Mouse (Mus musculus) bone marrow, adult 2 months (tissue): ENCODE data around the gene Thoc6. TPM values are rescaled to one million over a fixed set of nuclear protein-coding genes. Genes with fewer than 3 reads are reported as not detected.

ENCODE experiments used
- H3K27ac ChIP-seq: fragments of 200-500 bp; 2 replicates; pipeline ENCODE4 v1.5.1; 2012; ENCODE audit warnings: low read depth, mild to moderate bottlenecking, control low read depth, inconsistent platforms, low read length; ENCODE audit not compliant: control insufficient read depth, poor library complexity, insufficient read depth
- H3K4me1 ChIP-seq: fragments of 200-500 bp; 2 replicates; pipeline ENCODE4 v1.6.1; 2011; ENCODE audit warnings: low read length; ENCODE audit not compliant: control insufficient read depth, insufficient read depth
- H3K4me3 ChIP-seq: fragments of 200-500 bp; replicated peaks from 2 replicates; pipeline ENCODE3; 2011; ENCODE audit warnings: mild to moderate bottlenecking, low read depth, low read length, control low read depth; ENCODE audit not compliant: control insufficient read depth
- CTCF ChIP-seq: fragments of 200-500 bp; IDR thresholded peaks from 2 replicates; pipeline ENCODE4 v1.5.1; 2011; ENCODE audit warnings: low read length, control low read depth; ENCODE audit not compliant: control insufficient read depth, insufficient read depth
- POLR2A ChIP-seq: fragments of 200-500 bp; IDR thresholded peaks from 2 replicates; pipeline ENCODE4 v1.6.1; 2011; ENCODE audit warnings: low read depth, mild to moderate bottlenecking, control low read depth, low read length, borderline replicate concordance; ENCODE audit not compliant: control insufficient read depth
- WGBS: fragments of 180-500 bp; shearing (Covaris S2); methylation state at CpG from one replicate; pipeline ENCODE4 v1.1.7; 2018; 5-methylcytosine and 5-hydroxymethylcytosine counted together
- polyA plus RNA-seq: library from polyadenylated mRNA; stranded (reverse); fragments of >200 nt; gene quantifications from 2 replicates; pipeline ENCODE4 v1.2.4, GENCODE M21; 2011; ENCODE audit warnings: low replicate concordance; ENCODE audit not compliant: missing spikeins, insufficient read depth, insufficient read length

Thoc6 gene
- polyA plus RNA-seq, 1 experiment = 27.9 TPM

GRCm38 (mm10) chr17:23674271-23674952 lies 730 bp upstream of the Thoc6 start:
- H3K4me3 ChIP-seq = peak overlapping the region; percentile 78
- 0 out of 2 replicates have a peak, but pooled peaks cover 1% of the 10 kb centered on the region for H3K4me1 ChIP-seq
- WGBS = 58% methylated on average over 9 of the region's 9 CpGs
- peak overlapping the region; percentile 12; the same call in 1 of the 2 replicates for H3K27ac ChIP-seq
- TF ChIP-seq POLR2A = no peak
- TF ChIP-seq CTCF = no peak

GRCm38 (mm10) chr17:23672761-23673160 lies 921 bp downstream of the Thoc6 start:
- TF ChIP-seq POLR2A = no peak
- no peak for TF ChIP-seq CTCF
- Histone ChIP-seq H3K27ac (no peak overlapping the region), H3K4me1 (0 out of 2 replicates have a peak, but pooled peaks cover 1% of the 10 kb centered on the region), H3K4me3 (no peak overlapping the region)
- 62% methylated on average over 3 of the region's 3 CpGs for WGBS

- no peak overlapping the region for H3K27ac ChIP-seq
- TF ChIP-seq POLR2A (no peak), CTCF (no peak)
- no peak overlapping the region for H3K4me3 ChIP-seq
- H3K4me1 ChIP-seq = 0 out of 2 replicates have a peak, but pooled peaks cover 1% of the 10 kb centered on the region
- 88% methylated on average over 3 of the region's 3 CpGs for WGBS
Measured at GRCm38 (mm10) chr17:23671519-23671918, 2.2 kb downstream of the Thoc6 start.

- Histone ChIP-seq H3K4me1 (0 out of 2 replicates have a peak, but pooled peaks cover 1% of the 10 kb centered on the region), H3K27ac (no peak overlapping the region), H3K4me3 (no peak overlapping the region)
- TF ChIP-seq CTCF (no peak), POLR2A (no peak)
- WGBS = 88% methylated on average over 7 of the region's 7 CpGs
Measured at GRCm38 (mm10) chr17:23670516-23671074, 3.1 kb downstream of the Thoc6 start.

- Histone ChIP-seq H3K27ac (no peak overlapping the region), H3K4me3 (no peak overlapping the region), H3K4me1 (no peaks in the 10 kb centered on the region; the same call in 1 of the 2 replicates)
- WGBS = 88% methylated on average over 14 of the region's 14 CpGs
- TF ChIP-seq POLR2A (no peak), CTCF (no peak)
Measured at GRCm38 (mm10) chr17:23665511-23665910, 8.2 kb downstream of the Thoc6 start.

- Histone ChIP-seq H3K4me3 (no peak overlapping the region), H3K4me1 (no peaks in the 10 kb centered on the region; the same call in 1 of the 2 replicates), H3K27ac (no peak overlapping the region)
- 33% methylated on average over 5 of the region's 5 CpGs for WGBS
- TF ChIP-seq POLR2A (no peak), CTCF (peak; percentile 40; the same call in 1 of the 2 replicates)
Measured at GRCm38 (mm10) chr17:23664556-23665021, 9.1 kb downstream of the Thoc6 start.

GRCm38 (mm10) chr17:23661526-23661925 lies 12.2 kb downstream of the Thoc6 start:
- Histone ChIP-seq H3K27ac (no peak overlapping the region), H3K4me1 (no peaks in the 10 kb centered on the region; the same call in 1 of the 2 replicates), H3K4me3 (no peak overlapping the region)
- WGBS = 9% methylated on average over 9 of the region's 9 CpGs
- TF ChIP-seq POLR2A (no peak), CTCF (peak; percentile 47; the same call in 1 of the 2 replicates)

- Histone ChIP-seq H3K4me3 (peak overlapping the region; percentile 23), H3K27ac (no peak overlapping the region), H3K4me1 (no peaks in the 10 kb centered on the region; the same call in 1 of the 2 replicates)
- TF ChIP-seq CTCF (no peak), POLR2A (no peak)
- WGBS = 3% methylated on average over 14 of the region's 14 CpGs
Measured at GRCm38 (mm10) chr17:23660876-23661200, 12.8 kb downstream of the Thoc6 start.
